Mouse (Mus musculus): Measurements from ENCODE around the gene Spn. TPM values are rescaled to one million over a fixed set of nuclear protein-coding genes. Genes with fewer than 3 reads are reported as not detected.
"Not testable (repeated sequence)": the region's sequence is repeated elsewhere in the genome, so short reads cannot be mapped to it uniquely, and the experiment has no call there.

The Spn gene
- polyA plus RNA-seq (2015; fragmentation: Nextera tagmentation; extraction: Ambion mirVana): 0.24 and 0.47 TPM in 2 replicates

- ATAC-seq (ENCODE audit: borderline replicate concordance, extremely low read depth, low FRiP score, low TSS enrichment): no peak; the same call in 1 of the 2 replicates
- no peak within 1 kb of the TSS for H3K9ac ChIP-seq
- no peak within 1 kb of the TSS for H3K4me3 ChIP-seq
- H3K9me3 ChIP-seq: no peaks in the 10 kb centered on the region
- H3K4me2 ChIP-seq: no peak within 1 kb of the TSS
- H3K4me1 ChIP-seq: no peaks in the 10 kb centered on the region
- H3K27me3 ChIP-seq: no peaks in the 10 kb centered on the region
- 50% methylated on average over 9 of the region's 9 CpGs for WGBS
- no peaks in the 10 kb centered on the region for H3K36me3 ChIP-seq
- no peak within 1 kb of the TSS for H3K27ac ChIP-seq
Measured at GRCm38 (mm10) chr7:127137262-127138017, at the start of gene Spn. Gene Spn (minus strand): TSS chr7:127137823.

GRCm38 (mm10) chr7:127187351-127187750 lies 49.7 kb upstream of the Spn start:
- Histone ChIP-seq H3K9me3 (no peaks in the 10 kb centered on the region), H3K36me3 (peaks cover 11% of the 10 kb centered on the region), H3K4me2 (no peak overlapping the region), H3K4me1 (no peaks in the 10 kb centered on the region), H3K9ac (no peak overlapping the region), H3K27ac (no peak overlapping the region), H3K4me3 (no peak overlapping the region), H3K27me3 (no peaks in the 10 kb centered on the region)
- no peak for ATAC-seq (ENCODE audit: borderline replicate concordance, extremely low read depth, low FRiP score, low TSS enrichment)
- 72% methylated on average over 10 of the region's 10 CpGs for WGBS

DNA sequence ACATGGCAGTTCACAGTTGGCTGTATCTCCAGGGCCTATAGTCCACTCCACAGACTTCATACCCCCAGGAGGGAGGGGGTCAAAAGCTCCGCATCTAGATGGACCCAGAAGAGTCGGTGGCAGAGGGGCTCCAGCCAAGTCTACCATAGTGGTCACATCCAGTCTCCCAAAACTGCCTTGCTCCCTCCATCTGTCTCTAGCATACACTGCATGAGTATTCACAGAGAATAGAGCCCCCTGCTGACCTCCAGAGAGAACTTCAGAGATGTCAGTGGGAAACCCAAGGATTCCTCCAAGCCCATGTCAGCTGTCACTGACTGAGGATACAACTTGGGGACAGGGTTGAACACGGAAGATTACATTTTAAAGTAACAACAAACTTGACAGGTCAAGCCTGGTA lies 48.0 kb upstream of the Spn start:
- H3K4me3 ChIP-seq: no peak overlapping the region
- H3K9ac ChIP-seq: no peak overlapping the region
- H3K4me1 ChIP-seq: no peaks in the 10 kb centered on the region
- no peak overlapping the region for H3K4me2 ChIP-seq
- no peak for ATAC-seq (ENCODE audit: borderline replicate concordance, extremely low read depth, low FRiP score, low TSS enrichment)
- no peaks in the 10 kb centered on the region for H3K36me3 ChIP-seq
- no peak overlapping the region for H3K27ac ChIP-seq
- 60% methylated on average over 3 of the region's 3 CpGs for WGBS
- H3K27me3 ChIP-seq: no peaks in the 10 kb centered on the region
- no peaks in the 10 kb centered on the region for H3K9me3 ChIP-seq

DNA sequence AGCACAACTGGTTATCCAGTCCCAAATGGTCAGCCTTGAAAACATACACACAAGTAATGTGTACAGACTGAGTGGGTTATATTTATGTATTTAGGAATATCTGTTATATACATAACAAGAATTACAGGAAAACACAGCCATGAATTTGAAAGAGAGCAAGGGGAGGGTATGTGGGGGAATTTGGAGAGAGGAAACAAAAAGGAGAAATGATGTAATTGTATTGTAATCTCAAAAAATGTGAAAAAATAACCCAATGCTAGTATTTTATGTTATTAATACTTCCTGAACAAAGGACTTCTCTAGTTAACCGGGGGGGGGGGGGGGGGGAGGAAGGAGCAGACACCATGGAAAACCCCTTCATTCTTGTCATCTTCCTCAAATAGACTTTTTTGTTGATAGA lies 47.1 kb upstream of the Spn start:
- no peak for ATAC-seq (ENCODE audit: borderline replicate concordance, extremely low read depth, low FRiP score, low TSS enrichment)
- Histone ChIP-seq H3K4me1 (no peaks in the 10 kb centered on the region), H3K27me3 (no peaks in the 10 kb centered on the region), H3K9ac (no peak overlapping the region), H3K4me3 (no peak overlapping the region), H3K9me3 (no peaks in the 10 kb centered on the region), H3K27ac (no peak overlapping the region), H3K36me3 (no peaks in the 10 kb centered on the region), H3K4me2 (no peak overlapping the region)
- 38% methylated on average over 1 of the region's 1 CpGs for WGBS

DNA sequence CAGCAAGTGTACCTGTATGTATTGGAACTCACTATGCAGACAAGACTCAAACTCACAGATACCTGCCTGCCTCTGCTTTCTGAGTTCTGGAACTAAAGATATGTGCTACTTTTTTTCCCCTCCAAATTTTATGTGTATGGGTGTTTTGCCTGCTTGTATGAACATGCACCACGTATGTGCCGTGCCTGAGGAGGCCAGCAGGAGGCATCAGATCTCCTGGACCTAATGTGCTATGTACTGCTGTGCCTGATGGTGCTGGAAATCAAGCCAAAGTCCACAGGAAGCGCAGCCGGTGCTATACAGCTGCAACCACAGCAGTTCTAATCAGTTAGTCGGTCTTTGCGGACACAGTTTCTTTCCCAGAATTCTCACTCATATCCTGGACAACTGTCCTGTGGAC lies 46.2 kb upstream of the Spn start:
- Histone ChIP-seq H3K27ac (no peak overlapping the region), H3K4me1 (no peaks in the 10 kb centered on the region), H3K36me3 (no peaks in the 10 kb centered on the region), H3K4me3 (no peak overlapping the region), H3K9me3 (no peaks in the 10 kb centered on the region), H3K4me2 (no peak overlapping the region), H3K27me3 (no peaks in the 10 kb centered on the region), H3K9ac (no peak overlapping the region)
- no peak for ATAC-seq (ENCODE audit: borderline replicate concordance, extremely low read depth, low FRiP score, low TSS enrichment)
- 71% methylated on average over 6 of the region's 6 CpGs for WGBS

- H3K4me2 ChIP-seq: no peak overlapping the region
- 55% methylated on average over 8 of the region's 8 CpGs for WGBS
- H3K27me3 ChIP-seq: no peaks in the 10 kb centered on the region
- no peak for ATAC-seq (ENCODE audit: borderline replicate concordance, extremely low read depth, low FRiP score, low TSS enrichment)
- no peak overlapping the region for H3K4me3 ChIP-seq
- no peaks in the 10 kb centered on the region for H3K9me3 ChIP-seq
- H3K36me3 ChIP-seq: no peaks in the 10 kb centered on the region
- H3K9ac ChIP-seq: no peak overlapping the region
- no peaks in the 10 kb centered on the region for H3K4me1 ChIP-seq
- H3K27ac ChIP-seq: no peak overlapping the region
Measured at GRCm38 (mm10) chr7:127183345-127183744, 45.7 kb upstream of the Spn start.

DNA sequence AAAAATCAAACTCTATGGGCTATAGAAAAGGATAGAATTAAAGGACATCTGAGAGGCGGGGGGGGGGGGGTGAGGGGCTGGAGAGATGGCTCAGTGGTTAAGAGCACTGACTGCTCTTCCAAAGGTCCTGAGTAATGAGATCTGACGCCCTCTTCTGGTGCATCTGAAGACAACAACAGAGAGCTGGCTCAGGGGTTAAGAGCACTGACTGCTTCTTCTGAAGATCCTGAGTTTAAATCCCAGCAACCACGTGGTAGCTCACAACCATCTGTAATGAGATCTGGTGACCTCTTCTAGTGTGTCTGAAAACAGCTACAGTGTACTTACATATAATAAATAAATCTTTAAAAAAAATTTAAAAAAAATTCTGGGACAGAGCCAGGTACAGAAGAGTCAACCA lies 44.1 kb upstream of the Spn start:
- H3K4me3 ChIP-seq; H3K9ac ChIP-seq; H3K27ac ChIP-seq; H3K36me3 ChIP-seq; H3K27me3 ChIP-seq; H3K4me2 ChIP-seq; ATAC-seq (ENCODE audit: borderline replicate concordance, extremely low read depth, low FRiP score, low TSS enrichment); H3K9me3 ChIP-seq; H3K4me1 ChIP-seq: not testable (repeated sequence)
- 29% methylated on average over 3 of the region's 3 CpGs for WGBS

DNA sequence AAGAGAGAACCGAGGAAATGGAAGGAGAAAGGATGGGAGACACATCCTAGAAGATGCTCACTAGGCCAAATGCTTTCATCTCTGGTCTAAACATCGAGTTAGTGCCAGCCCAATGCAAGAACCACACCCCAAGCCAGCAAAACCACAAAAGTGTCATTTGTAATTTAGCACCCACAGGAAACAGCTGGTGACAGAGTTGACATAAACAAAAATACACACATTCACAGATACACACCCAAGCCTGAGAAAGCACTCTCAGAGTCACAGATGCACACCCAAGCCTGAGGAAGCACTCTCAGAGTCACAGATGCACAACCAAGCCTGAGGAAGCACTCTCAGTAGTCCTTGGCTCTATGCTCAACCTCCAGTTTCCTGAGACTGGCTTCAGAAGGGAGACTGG lies 43.2 kb upstream of the Spn start:
- no peak for ATAC-seq (ENCODE audit: borderline replicate concordance, extremely low read depth, low FRiP score, low TSS enrichment)
- Histone ChIP-seq H3K4me1 (no peaks in the 10 kb centered on the region), H3K27ac (no peak overlapping the region), H3K4me2 (no peak overlapping the region), H3K4me3 (no peak overlapping the region), H3K9me3 (no peaks in the 10 kb centered on the region), H3K9ac (no peak overlapping the region), H3K27me3 (no peaks in the 10 kb centered on the region), H3K36me3 (no peaks in the 10 kb centered on the region)
- WGBS: 66% methylated on average over 2 of the region's 2 CpGs

DNA sequence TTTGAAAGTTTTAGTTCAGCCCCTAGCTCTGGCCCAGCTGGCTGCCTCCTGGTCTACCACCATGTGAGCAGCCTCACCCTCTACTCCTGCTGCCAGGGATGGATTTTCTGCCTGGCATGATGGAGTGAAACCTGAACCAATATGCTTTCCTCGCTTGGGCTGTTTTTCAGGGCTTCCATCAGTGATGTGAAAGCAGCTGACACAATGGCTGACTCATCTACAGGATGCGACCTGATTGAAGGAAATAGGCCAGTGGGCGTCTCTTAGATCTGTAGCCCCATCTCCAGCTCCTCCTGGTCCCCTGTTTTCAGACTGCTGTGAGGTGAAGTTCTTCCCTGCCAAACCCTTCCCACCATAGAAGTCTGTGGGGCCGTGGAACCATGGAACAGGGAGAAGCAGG lies 39.3 kb upstream of the Spn start:
- no peak for ATAC-seq (ENCODE audit: borderline replicate concordance, extremely low read depth, low FRiP score, low TSS enrichment)
- WGBS: 71% methylated on average over 4 of the region's 4 CpGs

GRCm38 (mm10) chr7:127166501-127166900 lies 28.9 kb upstream of the Spn start:
- no peak for ATAC-seq (ENCODE audit: borderline replicate concordance, extremely low read depth, low FRiP score, low TSS enrichment)
- H3K27ac ChIP-seq: no peak overlapping the region
- no peak overlapping the region for H3K9ac ChIP-seq
- H3K4me1 ChIP-seq: no peaks in the 10 kb centered on the region
- H3K4me3 ChIP-seq: no peak overlapping the region
- no peaks in the 10 kb centered on the region for H3K36me3 ChIP-seq
- H3K27me3 ChIP-seq: no peaks in the 10 kb centered on the region
- 70% methylated on average over 5 of the region's 5 CpGs for WGBS
- H3K9me3 ChIP-seq: no peaks in the 10 kb centered on the region
- no peak overlapping the region for H3K4me2 ChIP-seq

More for the DNA sequence above, 39.3 kb upstream of the Spn start:
- H3K4me2 ChIP-seq: no peak overlapping the region
- no peak overlapping the region for H3K4me3 ChIP-seq
- no peak overlapping the region for H3K9ac ChIP-seq
- H3K27ac ChIP-seq: no peak overlapping the region
- H3K9me3 ChIP-seq: no peaks in the 10 kb centered on the region
- H3K4me1 ChIP-seq: no peaks in the 10 kb centered on the region
- no peaks in the 10 kb centered on the region for H3K27me3 ChIP-seq
- H3K36me3 ChIP-seq: no peaks in the 10 kb centered on the region

- ATAC-seq (ENCODE audit: borderline replicate concordance, extremely low read depth, low FRiP score, low TSS enrichment): no peak
- WGBS: 74% methylated on average over 12 of the region's 12 CpGs
- no peaks in the 10 kb centered on the region for H3K36me3 ChIP-seq
Measured at GRCm38 (mm10) chr7:127165607-127166493, 28.2 kb upstream of the Spn start.

GRCm38 (mm10) chr7:127164002-127164401 lies 26.4 kb upstream of the Spn start:
- ATAC-seq (ENCODE audit: borderline replicate concordance, extremely low read depth, low FRiP score, low TSS enrichment): no peak
- H3K27me3 ChIP-seq: no peaks in the 10 kb centered on the region
- H3K27ac ChIP-seq: no peak overlapping the region
- H3K4me1 ChIP-seq: no peaks in the 10 kb centered on the region
- H3K9me3 ChIP-seq: no peaks in the 10 kb centered on the region
- no peaks in the 10 kb centered on the region for H3K36me3 ChIP-seq
- no peak overlapping the region for H3K4me3 ChIP-seq
- H3K9ac ChIP-seq: no peak overlapping the region
- H3K4me2 ChIP-seq: no peak overlapping the region
- WGBS: 70% methylated on average over 4 of the region's 4 CpGs

More at GRCm38 (mm10) chr7:127165607-127166493, 28.2 kb upstream of the Spn start:
- Histone ChIP-seq H3K4me2 (no peak overlapping the region), H3K4me1 (no peaks in the 10 kb centered on the region), H3K27ac (no peak overlapping the region), H3K4me3 (no peak overlapping the region), H3K9ac (no peak overlapping the region), H3K9me3 (no peaks in the 10 kb centered on the region), H3K27me3 (no peaks in the 10 kb centered on the region)

All from lung, embryonic 15.5 days (tissue).